Mouse (Mus musculus): ENCODE data around the gene Casz1. TPM values are rescaled to one million over a fixed set of nuclear protein-coding genes. Genes with fewer than 3 reads are reported as not detected.

The Casz1 gene
- total and polyA plus RNA-seq, 3 experiments = 0.02 to 0.27 TPM; not detected in 1

- Histone ChIP-seq H3K36me3 (replicated peaks) (no peaks in the 10 kb centered on the region), H3K4me1 (ENCODE audit: insufficient read depth, low read depth, low read length) (no peaks in the 10 kb centered on the region), H3K27me3 (ENCODE audit: insufficient read depth, low read length) (peaks cover 4% of the 10 kb centered on the region), H3K9me3 (replicated peaks) (no peaks in the 10 kb centered on the region), H3K4me3 (ENCODE audit: low read depth, low read length) (no peak overlapping the region)
- no peak for TF ChIP-seq TAL1 (conservative IDR thresholded peaks at IDR 0.05; ENCODE audit: low read depth, low read length)
- TF ChIP-seq GATA2 (IDR thresholded peaks at IDR 0.05; ENCODE audit: borderline replicate concordance, low read depth, low read length) = no peak
- TF ChIP-seq GATA1 (IDR thresholded peaks at IDR 0.05; ENCODE audit: borderline replicate concordance, low read length) = no peak
- no peak for TF ChIP-seq POLR2AphosphoS5 (IDR thresholded peaks at IDR 0.05; ENCODE audit: insufficient replicate concordance, low read depth, low read length)
- no peak for TF ChIP-seq CTCF (IDR thresholded peaks at IDR 0.05; ENCODE audit: low read depth, low read length)
- no peak for DNase-seq (ENCODE audit: low spot score)
- ATAC-seq (ENCODE audit: extremely low read depth, insufficient number of reproducible peaks, low FRiP score, poor library complexity, severe bottlenecking) = no peak
Measured at GRCm38 (mm10) chr4:148770582-148771408, 33.4 kb upstream of the Casz1 start.

- no peaks in the 10 kb centered on the region for H3K4me1 ChIP-seq (ENCODE audit: insufficient read depth, low read depth, low read length)
- ATAC-seq (ENCODE audit: extremely low read depth, insufficient number of reproducible peaks, low FRiP score, poor library complexity, severe bottlenecking) (no peak), DNase-seq (ENCODE audit: low spot score) (no peak)
- H3K36me3 ChIP-seq (replicated peaks) = no peaks in the 10 kb centered on the region
- no peak overlapping the region for H3K4me3 ChIP-seq (ENCODE audit: low read depth, low read length)
- TF ChIP-seq GATA2 (IDR thresholded peaks at IDR 0.05; ENCODE audit: borderline replicate concordance, low read depth, low read length) (no peak), GATA1 (IDR thresholded peaks at IDR 0.05; ENCODE audit: borderline replicate concordance, low read length) (no peak), POLR2AphosphoS5 (IDR thresholded peaks at IDR 0.05; ENCODE audit: insufficient replicate concordance, low read depth, low read length) (no peak), CTCF (IDR thresholded peaks at IDR 0.05; ENCODE audit: low read depth, low read length) (no peak), TAL1 (conservative IDR thresholded peaks at IDR 0.05; ENCODE audit: low read depth, low read length) (no peak)
- H3K27me3 ChIP-seq (ENCODE audit: insufficient read depth, low read length) = peaks cover 4% of the 10 kb centered on the region
- no peaks in the 10 kb centered on the region for H3K9me3 ChIP-seq (replicated peaks)
Measured at GRCm38 (mm10) chr4:148771409-148771929, 32.8 kb upstream of the Casz1 start.

DNA sequence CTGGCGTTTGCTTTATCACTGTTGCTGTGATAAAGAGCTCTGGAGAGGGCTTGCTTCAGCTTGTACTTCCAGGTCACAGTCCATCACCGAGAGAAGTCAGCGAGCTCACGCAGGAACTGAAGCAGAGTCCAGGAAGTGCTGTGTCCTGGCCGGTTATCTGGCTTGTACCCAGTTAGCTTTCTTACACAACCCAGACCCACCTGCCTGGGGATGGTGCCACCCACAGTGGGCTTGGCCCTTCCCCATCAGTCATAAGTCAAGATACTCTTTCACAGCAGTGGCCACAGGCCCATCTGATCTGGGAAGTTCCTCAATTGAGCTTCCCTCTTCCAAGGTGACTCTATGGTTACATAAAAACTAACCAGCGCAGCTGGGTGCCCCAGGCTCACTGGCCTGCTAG, 31.6 kb upstream of the Casz1 start:
- no peak for ATAC-seq (ENCODE audit: extremely low read depth, insufficient number of reproducible peaks, low FRiP score, poor library complexity, severe bottlenecking)
- Histone ChIP-seq H3K9me3 (replicated peaks) (no peaks in the 10 kb centered on the region), H3K27me3 (ENCODE audit: insufficient read depth, low read length) (peaks cover 4% of the 10 kb centered on the region; the same call in 1 of the 2 replicates), H3K36me3 (replicated peaks) (no peaks in the 10 kb centered on the region), H3K4me1 (ENCODE audit: insufficient read depth, low read depth, low read length) (no peaks in the 10 kb centered on the region), H3K4me3 (ENCODE audit: low read depth, low read length) (no peak overlapping the region)
- no peak for DNase-seq (ENCODE audit: low spot score)
- TF ChIP-seq GATA2 (IDR thresholded peaks at IDR 0.05; ENCODE audit: borderline replicate concordance, low read depth, low read length) (no peak), POLR2AphosphoS5 (IDR thresholded peaks at IDR 0.05; ENCODE audit: insufficient replicate concordance, low read depth, low read length) (no peak), TAL1 (conservative IDR thresholded peaks at IDR 0.05; ENCODE audit: low read depth, low read length) (no peak), GATA1 (IDR thresholded peaks at IDR 0.05; ENCODE audit: borderline replicate concordance, low read length) (no peak), CTCF (IDR thresholded peaks at IDR 0.05; ENCODE audit: low read depth, low read length) (no peak)

GRCm38 (mm10) chr4:148774036-148774435, 30.2 kb upstream of the Casz1 start:
- ATAC-seq (ENCODE audit: extremely low read depth, insufficient number of reproducible peaks, low FRiP score, poor library complexity, severe bottlenecking) = no peak
- Histone ChIP-seq H3K27me3 (ENCODE audit: insufficient read depth, low read length) (peaks cover 4% of the 10 kb centered on the region; the same call in 1 of the 2 replicates), H3K9me3 (replicated peaks) (no peaks in the 10 kb centered on the region), H3K4me3 (ENCODE audit: low read depth, low read length) (no peak overlapping the region), H3K36me3 (replicated peaks) (no peaks in the 10 kb centered on the region), H3K4me1 (ENCODE audit: insufficient read depth, low read depth, low read length) (no peaks in the 10 kb centered on the region)
- no peak for TF ChIP-seq GATA2 (IDR thresholded peaks at IDR 0.05; ENCODE audit: borderline replicate concordance, low read depth, low read length)
- no peak for TF ChIP-seq POLR2AphosphoS5 (IDR thresholded peaks at IDR 0.05; ENCODE audit: insufficient replicate concordance, low read depth, low read length)
- no peak for TF ChIP-seq GATA1 (IDR thresholded peaks at IDR 0.05; ENCODE audit: borderline replicate concordance, low read length)
- no peak for TF ChIP-seq CTCF (IDR thresholded peaks at IDR 0.05; ENCODE audit: low read depth, low read length)
- TF ChIP-seq TAL1 (conservative IDR thresholded peaks at IDR 0.05; ENCODE audit: low read depth, low read length) = no peak
- DNase-seq (ENCODE audit: low spot score) = no peak

GRCm38 (mm10) chr4:148775476-148776269, 28.6 kb upstream of the Casz1 start:
- H3K36me3 ChIP-seq (replicated peaks) = no peaks in the 10 kb centered on the region
- no peak overlapping the region for H3K4me3 ChIP-seq (ENCODE audit: low read depth, low read length)
- TF ChIP-seq GATA2 (IDR thresholded peaks at IDR 0.05; ENCODE audit: borderline replicate concordance, low read depth, low read length) (no peak), GATA1 (IDR thresholded peaks at IDR 0.05; ENCODE audit: borderline replicate concordance, low read length) (no peak), TAL1 (conservative IDR thresholded peaks at IDR 0.05; ENCODE audit: low read depth, low read length) (no peak), POLR2AphosphoS5 (IDR thresholded peaks at IDR 0.05; ENCODE audit: insufficient replicate concordance, low read depth, low read length) (no peak), CTCF (IDR thresholded peaks at IDR 0.05; ENCODE audit: low read depth, low read length) (no peak)
- DNase-seq (ENCODE audit: low spot score) (no peak), ATAC-seq (ENCODE audit: extremely low read depth, insufficient number of reproducible peaks, low FRiP score, poor library complexity, severe bottlenecking) (no peak)
- no peaks in the 10 kb centered on the region for H3K4me1 ChIP-seq (ENCODE audit: insufficient read depth, low read depth, low read length)
- no peaks in the 10 kb centered on the region for H3K9me3 ChIP-seq (replicated peaks)
- peaks cover under 1% of the 10 kb centered on the region; the same call in 1 of the 2 replicates for H3K27me3 ChIP-seq (ENCODE audit: insufficient read depth, low read length)
